Mouse (Mus musculus) heart, postnatal 0 days (tissue): ENCODE data around the gene Zfp961. TPM values are rescaled to one million over a fixed set of nuclear protein-coding genes. Genes with fewer than 3 reads are reported as not detected.

Experiments used
- ATAC-seq: fragments of 200-750 bp; cut with Nextera tagmentation; 2 replicates; pipeline ENCODE4 v1.8.0; 2017; ENCODE audit warnings: low read depth, moderate number of reproducible peaks, moderate library complexity; ENCODE audit not compliant: insufficient read depth
- DNase-seq: peaks from one replicate; pipeline ENCODE4 v3.0.0-alpha.2; 2016; ENCODE audit warnings: low spot score
- H3K27ac ChIP-seq: fragments of 300-500 bp; sonication (generic); 2 replicates; pipeline ENCODE4 v1.5.1; 2014; ENCODE audit warnings: low read depth, mild to moderate bottlenecking
- H3K27me3 ChIP-seq: fragments of 300-500 bp; sonication (generic); 2 replicates; pipeline ENCODE4 v1.6.1; 2014; ENCODE audit warnings: low read length, mixed read lengths; ENCODE audit not compliant: control insufficient read depth, insufficient read depth
- H3K36me3 ChIP-seq: fragments of 300-500 bp; sonication (generic); replicated peaks from 2 replicates; pipeline ENCODE4 v1.6.1; 2014; ENCODE audit warnings: low read length, mixed read lengths; ENCODE audit not compliant: control insufficient read depth, insufficient read depth
- H3K4me1 ChIP-seq: fragments of 300-500 bp; sonication (generic); 2 replicates; pipeline ENCODE4 v1.6.1; 2014; ENCODE audit warnings: antibody characterized with exemption; ENCODE audit not compliant: control insufficient read depth, insufficient read depth
- H3K4me2 ChIP-seq: fragments of 300-500 bp; sonication (generic); 2 replicates; pipeline ENCODE4 v1.6.1; 2014; ENCODE audit warnings: low read depth, mild to moderate bottlenecking, low read length, moderate library complexity
- H3K4me3 ChIP-seq: fragments of 300-500 bp; sonication (generic); 2 replicates; pipeline ENCODE4 v1.5.1; 2014; ENCODE audit warnings: low read depth, low read length
- H3K9ac ChIP-seq: fragments of 300-500 bp; sonication (generic); replicated peaks from 2 replicates; pipeline ENCODE4 v1.6.1; 2014; ENCODE audit warnings: low read depth, low read length, mixed read lengths
- H3K9me3 ChIP-seq: fragments of 300-500 bp; sonication (generic); replicated peaks from 2 replicates; pipeline ENCODE4 v1.6.1; 2016; ENCODE audit warnings: low read length; ENCODE audit not compliant: control insufficient read depth
- CTCF ChIP-seq: IDR thresholded peaks from 2 replicates; pipeline ENCODE4 v1.5.1; 2016; ENCODE audit warnings: antibody characterized with exemption, control low read depth, low read depth
- EP300 ChIP-seq: IDR thresholded peaks from 2 replicates; pipeline ENCODE4 v1.6.1; 2016; ENCODE audit warnings: antibody characterized with exemption, low read depth
- WGBS: fragments of 180-500 bp; shearing (Covaris S2); extraction: QIAGEN DNeasy Blood & Tissue Kit; methylation state at CpG from one replicate; pipeline ENCODE4 v1.1.7; 2014; 5-methylcytosine and 5-hydroxymethylcytosine counted together
- polyA plus RNA-seq: library from polyadenylated mRNA; unstranded; fragments of >200 nt; fragmentation: Nextera tagmentation; extraction: Ambion mirVana; gene quantifications from 2 replicates; pipeline ENCODE4 v1.2.1, GENCODE M21; 2015
- total RNA-seq: library from RNA; depleted of rRNA; stranded (reverse); fragments of >200 nt; gene quantifications from 2 replicates; pipeline ENCODE4 v1.2.3, GENCODE M21; 2014; ENCODE audit warnings: low replicate concordance

Gene Zfp961
- total and polyA plus RNA-seq, 2 experiments from 2014 or later, result 8.0 to 21.6 TPM

- ATAC-seq (no peak), DNase-seq (no peak)
- no peak overlapping the region for H3K4me2 ChIP-seq
- H3K36me3 ChIP-seq, result no peaks in the 10 kb centered on the region
- H3K27ac ChIP-seq, result no peak overlapping the region
- 57% methylated on average over 4 of the region's 4 CpGs for WGBS
- no peaks in the 10 kb centered on the region for H3K9me3 ChIP-seq
- H3K9ac ChIP-seq, result no peak overlapping the region
- no peaks in the 10 kb centered on the region for H3K4me1 ChIP-seq
- H3K27me3 ChIP-seq, result no peaks in the 10 kb centered on the region
- no peak overlapping the region for H3K4me3 ChIP-seq
- TF ChIP-seq CTCF (no peak), EP300 (no peak)
Observed at GRCm38 (mm10) chr8:71981456-71981855, 30.6 kb downstream of the Zfp961 start.

- H3K9ac ChIP-seq, result no peak overlapping the region
- H3K4me1 ChIP-seq, result peaks cover 5% of the 10 kb centered on the region
- DNase-seq (peak; percentile 52), ATAC-seq (peak; percentile 55)
- 44% methylated on average over 4 of the region's 4 CpGs for WGBS
- H3K4me2 ChIP-seq, result no peak overlapping the region
- H3K4me3 ChIP-seq, result no peak overlapping the region
- no peaks in the 10 kb centered on the region for H3K36me3 ChIP-seq
- no peaks in the 10 kb centered on the region for H3K9me3 ChIP-seq
- no peaks in the 10 kb centered on the region for H3K27me3 ChIP-seq
- H3K27ac ChIP-seq, result no peak overlapping the region
- TF ChIP-seq EP300 (no peak), CTCF (peak; percentile 57)
Observed at GRCm38 (mm10) chr8:71984601-71985000, 33.8 kb downstream of the Zfp961 start.

- 0 out of 2 replicates have a peak, but pooled peaks cover 2% of the 10 kb centered on the region for H3K27me3 ChIP-seq
- TF ChIP-seq CTCF (no peak), EP300 (no peak)
- peak overlapping the region; percentile 53 for H3K4me3 ChIP-seq
- peaks cover 5% of the 10 kb centered on the region for H3K4me1 ChIP-seq
- ATAC-seq (peak; percentile 62; the same call in 1 of the 2 replicates), DNase-seq (peak; percentile 16)
- no peaks in the 10 kb centered on the region for H3K9me3 ChIP-seq
- peak overlapping the region; percentile 51 for H3K9ac ChIP-seq
- H3K36me3 ChIP-seq, result no peaks in the 10 kb centered on the region
- no peak overlapping the region for H3K27ac ChIP-seq
- WGBS, result 17% methylated on average over 24 of the region's 24 CpGs
- peak overlapping the region; percentile 81 for H3K4me2 ChIP-seq
Observed at GRCm38 (mm10) chr8:71988110-71988866, 37.5 kb downstream of the Zfp961 start.

- H3K27ac ChIP-seq, result no peak overlapping the region
- no peaks in the 10 kb centered on the region for H3K36me3 ChIP-seq
- ATAC-seq (no peak), DNase-seq (no peak)
- H3K4me3 ChIP-seq, result peak overlapping the region; percentile 53
- peak overlapping the region; percentile 51 for H3K9ac ChIP-seq
- WGBS, result 59% methylated on average over 13 of the region's 13 CpGs
- H3K4me2 ChIP-seq, result peak overlapping the region; percentile 81
- no peak for TF ChIP-seq CTCF
- no peak for TF ChIP-seq EP300
- H3K27me3 ChIP-seq, result 0 out of 2 replicates have a peak, but pooled peaks cover 2% of the 10 kb centered on the region
- H3K9me3 ChIP-seq, result no peaks in the 10 kb centered on the region
- peaks cover 5% of the 10 kb centered on the region for H3K4me1 ChIP-seq
Observed at GRCm38 (mm10) chr8:71988867-71989599, 38.2 kb downstream of the Zfp961 start.

GRCm38 (mm10) chr8:71999434-71999833 lies 48.6 kb downstream of the Zfp961 start:
- H3K9ac ChIP-seq, result no peak overlapping the region
- no peaks in the 10 kb centered on the region for H3K36me3 ChIP-seq
- H3K27ac ChIP-seq, result no peak overlapping the region
- no peak for DNase-seq
- TF ChIP-seq CTCF (no peak), EP300 (no peak)
- H3K9me3 ChIP-seq, result no peaks in the 10 kb centered on the region
- no peaks in the 10 kb centered on the region for H3K27me3 ChIP-seq
- H3K4me1 ChIP-seq, result no peaks in the 10 kb centered on the region
- no peak overlapping the region for H3K4me2 ChIP-seq
- H3K4me3 ChIP-seq, result no peak overlapping the region
- ATAC-seq, result no peak
- 56% methylated on average over 1 of the region's 1 CpGs for WGBS
